Mouse (Mus musculus) liver, embryonic 12.5 days (tissue): Measurements from ENCODE around the gene Pmpcb. TPM values are rescaled to one million over a fixed set of nuclear protein-coding genes. Genes with fewer than 3 reads are reported as not detected.

Source experiments
- polyA plus RNA-seq: library from polyadenylated mRNA; unstranded; fragments of >200 nt; fragmentation: Nextera tagmentation; extraction: Ambion mirVana; gene quantifications from 2 replicates; pipeline ENCODE4 v1.2.1, GENCODE M21; 2016

The Pmpcb gene
- polyA plus RNA-seq, 1 experiment from 2014 or later, result 49.2 TPM

Other genes with a start within 250 kb of the Pmpcb start
- 1.6 and 2.2 TPM in 2 replicates for gene Lrrc17, start 193.6 kb upstream of the Pmpcb start, polyA plus RNA-seq
- gene Fbxl13, start 91.5 kb upstream of the Pmpcb start, polyA plus RNA-seq, result 0.06 and 0.23 TPM in 2 replicates
- gene Armc10, start 91.3 kb upstream of the Pmpcb start, polyA plus RNA-seq, result 10.6 and 11.8 TPM in 2 replicates
- 1.6 and 2.1 TPM in 2 replicates for gene Napepld, start 35.7 kb upstream of the Pmpcb start, polyA plus RNA-seq
- 66.6 and 67.6 TPM in 2 replicates for gene Dnajc2, start 48.1 kb downstream of the Pmpcb start, polyA plus RNA-seq
- gene Psmc2, start 48.1 kb downstream of the Pmpcb start, polyA plus RNA-seq, result 188 and 189 TPM in 2 replicates
- not detected in 2 replicates for gene Slc26a5, start 128.5 kb downstream of the Pmpcb start, polyA plus RNA-seq